Comparison of ENCODE assay signal across 8 mouse cellular contexts in the genomic region with DNA sequence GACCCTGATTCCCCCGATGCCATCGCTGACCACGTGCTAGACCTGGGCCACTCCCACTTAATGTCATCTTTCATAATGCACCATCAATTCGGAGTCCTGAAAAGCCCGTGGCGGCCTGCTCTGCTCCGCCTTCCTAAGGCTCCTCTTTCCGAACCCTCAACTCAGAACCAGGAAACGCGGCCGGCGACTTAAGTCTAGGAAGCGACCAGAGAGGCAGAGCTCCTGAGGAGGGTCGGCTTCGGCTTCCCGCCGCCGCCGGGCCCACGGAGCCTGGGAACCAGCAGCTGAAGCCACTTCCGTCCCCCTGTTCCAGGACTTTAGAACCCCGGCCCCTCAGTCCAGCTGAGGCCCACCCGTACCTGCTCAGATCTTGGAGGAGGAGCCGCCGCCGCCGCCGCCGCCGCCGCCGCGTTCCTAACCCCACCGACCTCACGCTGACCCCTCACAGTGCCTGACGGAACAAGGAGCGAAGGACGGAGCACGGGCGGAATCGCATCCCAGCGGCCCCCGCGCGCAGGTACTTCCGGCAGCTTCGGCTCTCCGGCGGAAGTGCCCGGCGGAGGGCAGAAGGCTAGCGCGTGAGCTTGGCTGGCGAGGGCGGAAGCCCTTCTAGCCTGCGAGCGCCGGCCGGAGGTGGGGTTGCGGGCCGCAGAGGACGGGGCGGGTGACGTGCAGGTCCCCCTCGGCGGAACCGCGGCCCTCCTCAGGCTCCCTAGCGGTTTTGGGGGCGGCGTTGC. TPM values are rescaled to one million over a fixed set of nuclear protein-coding genes. Genes with fewer than 3 reads are reported as not detected.
DNase-seq lines count a peak whose midpoint lies in the region; ATAC-seq and TF ChIP-seq lines count a peak whose summit lies in the region.

TSS of gene Zgpat (plus strand) at position 69 of the 737 bp plus-strand sequence.
TSS of gene Arfrp1 (minus strand) at position 545 of the 737 bp plus-strand sequence.

- H3K27me3 ChIP-seq in forebrain, embryonic 10.5 days (ENCODE audit: poor library complexity, severe bottlenecking) = no peaks in the 10 kb centered on the region
- no peaks in the 10 kb centered on the region for H3K27me3 ChIP-seq in heart, embryonic 15.5 days
- H3K27me3 ChIP-seq in liver, embryonic 14.5 days (ENCODE audit: control insufficient read depth, insufficient read depth, low read length) = no peaks in the 10 kb centered on the region
- H3K27me3 ChIP-seq in neural tube, embryonic 11.5 days (ENCODE audit: control insufficient read depth, insufficient read depth, low read length) = no peaks in the 10 kb centered on the region
- no peaks in the 10 kb centered on the region for H3K27me3 ChIP-seq in stomach, postnatal 0 days (ENCODE audit: control insufficient read depth, insufficient read depth, low read length)

- H3K4me2 ChIP-seq in heart, embryonic 15.5 days = peak within 1 kb of the TSS; percentile 88
- peak within 1 kb of the TSS; percentile 78 for H3K4me2 ChIP-seq in liver, embryonic 14.5 days (ENCODE audit: low read depth)
- peak within 1 kb of the TSS; percentile 96 for H3K4me2 ChIP-seq in neural tube, embryonic 11.5 days (ENCODE audit: low read depth)
- H3K4me2 ChIP-seq in stomach, postnatal 0 days (replicated peaks; ENCODE audit: low read depth) = peak within 1 kb of the TSS; percentile 97

- TF ChIP-seq EP300 in liver, embryonic 14.5 days (IDR thresholded peaks at IDR 0.05; ENCODE audit: low read depth) = no peak
- TF ChIP-seq EP300 in stomach, postnatal 0 days (optimal IDR thresholded peaks at IDR 0.05) = no peak

- 0 out of 2 replicates have a peak, but pooled peaks cover 4% of the 10 kb centered on the region for H3K9me3 ChIP-seq in forebrain, embryonic 10.5 days
- no peaks in the 10 kb centered on the region for H3K9me3 ChIP-seq in heart, embryonic 15.5 days (replicated peaks)
- H3K9me3 ChIP-seq in liver, embryonic 14.5 days (ENCODE audit: control insufficient read depth, low read length) = no peaks in the 10 kb centered on the region
- no peaks in the 10 kb centered on the region for H3K9me3 ChIP-seq in neural tube, embryonic 11.5 days (ENCODE audit: control insufficient read depth, low read length)
- H3K9me3 ChIP-seq in stomach, postnatal 0 days (ENCODE audit: control insufficient read depth, low read length) = no peaks in the 10 kb centered on the region

- H3K4me1 ChIP-seq in forebrain, embryonic 10.5 days = peaks cover 46% of the 10 kb centered on the region
- H3K4me1 ChIP-seq in heart, embryonic 15.5 days (replicated peaks) = peaks cover 30% of the 10 kb centered on the region
- peaks cover 8 to 22% of the 10 kb centered on the region in 2 experiments for H3K4me1 ChIP-seq in liver, embryonic 14.5 days (replicated peaks; ENCODE audit: control insufficient read depth in 2 of 2, insufficient read depth in 2 of 2, low read length in 1 of 2)
- H3K4me1 ChIP-seq in neural tube, embryonic 11.5 days (ENCODE audit: control insufficient read depth, insufficient read depth, low read length) = peaks cover 20% of the 10 kb centered on the region
- peaks cover 5% of the 10 kb centered on the region for H3K4me1 ChIP-seq in stomach, postnatal 0 days (replicated peaks; ENCODE audit: control insufficient read depth, insufficient read depth)

- WGBS in forebrain, embryonic 10.5 days = under 1% methylated on average over 71 of the region's 71 CpGs
- under 1% methylated on average over 71 of the region's 71 CpGs for WGBS in heart, embryonic 15.5 days
- WGBS in liver, embryonic 14.5 days (ENCODE audit: insufficient replicate concordance) = under 1% methylated on average over 71 of the region's 71 CpGs
- under 1% methylated on average over 62 of the region's 71 CpGs for WGBS in neural tube, embryonic 11.5 days
- WGBS in stomach, postnatal 0 days = 0% methylated on average over 63 of the region's 71 CpGs

- TF ChIP-seq CTCF in liver, embryonic 14.5 days (IDR thresholded peaks at IDR 0.05; ENCODE audit: low read depth) = peak; percentile 24
- TF ChIP-seq CTCF in stomach, postnatal 0 days (IDR thresholded peaks at IDR 0.05; ENCODE audit: low read depth) = peak; percentile 10; the same call in 1 of the 2 replicates

- DNase-seq in c-Kit-negative CD71-positive TER-119-positive erythroid progenitor cells, embryonic 14.5 days (ENCODE audit: low read depth, low spot score) = peak; percentile 68
- peak; percentile 91 for DNase-seq in forebrain, embryonic 10.5 days (ENCODE audit: extremely low spot score, low spot score)
- peak; percentile 90 to 96 for DNase-seq in kidney, postnatal 25 days
- DNase-seq in liver, embryonic 14.5 days (ENCODE audit: low read depth in 3 of 3, low spot score in 3 of 3) = peak; percentile 73 to 78 (median 75)
- DNase-seq in neural tube, embryonic 11.5 days (ENCODE audit: low spot score) = peak; percentile 92
- peak; percentile 93 for DNase-seq in stomach, postnatal 0 days (ENCODE audit: low spot score)

- H3K9ac ChIP-seq in heart, embryonic 15.5 days = peak within 1 kb of the TSS; percentile 75
- peak within 1 kb of the TSS; percentile 92 for H3K9ac ChIP-seq in liver, embryonic 14.5 days (replicated peaks)
- peak within 1 kb of the TSS; percentile 93 for H3K9ac ChIP-seq in neural tube, embryonic 11.5 days (ENCODE audit: low read length)
- H3K9ac ChIP-seq in stomach, postnatal 0 days (ENCODE audit: low read length) = peak within 1 kb of the TSS; percentile 91

- H3K36me3 ChIP-seq in forebrain, embryonic 10.5 days (replicated peaks) = peaks cover 65% of the 10 kb centered on the region
- H3K36me3 ChIP-seq in heart, embryonic 15.5 days = peaks cover 24% of the 10 kb centered on the region
- peaks cover 10% of the 10 kb centered on the region for H3K36me3 ChIP-seq in liver, embryonic 14.5 days (replicated peaks; ENCODE audit: control insufficient read depth, insufficient read depth, low read depth)
- peaks cover 16% of the 10 kb centered on the region for H3K36me3 ChIP-seq in neural tube, embryonic 11.5 days (ENCODE audit: control insufficient read depth, insufficient read depth, low read length)
- peaks cover 7% of the 10 kb centered on the region; the same call in 1 of the 2 replicates for H3K36me3 ChIP-seq in stomach, postnatal 0 days (ENCODE audit: control insufficient read depth, insufficient read depth, low read length)

- H3K4me3 ChIP-seq in forebrain, embryonic 10.5 days = peak within 1 kb of the TSS; percentile 92
- peak within 1 kb of the TSS; percentile 86 for H3K4me3 ChIP-seq in heart, embryonic 15.5 days
- peak within 1 kb of the TSS; percentile 87 to 97 for H3K4me3 ChIP-seq in liver, embryonic 14.5 days (ENCODE audit: insufficient read depth in 1 of 2, low read depth in 2 of 2, low read length in 2 of 2)
- peak within 1 kb of the TSS; percentile 87 for H3K4me3 ChIP-seq in neural tube, embryonic 11.5 days (ENCODE audit: low read depth, low read length)
- peak within 1 kb of the TSS; percentile 71 for H3K4me3 ChIP-seq in stomach, postnatal 0 days (ENCODE audit: low read depth, low read length)

- H3K27ac ChIP-seq in forebrain, embryonic 10.5 days = peak within 1 kb of the TSS; percentile 95
- peak within 1 kb of the TSS; percentile 87 for H3K27ac ChIP-seq in heart, embryonic 15.5 days
- peak within 1 kb of the TSS; percentile 80 for H3K27ac ChIP-seq in liver, embryonic 14.5 days
- H3K27ac ChIP-seq in neural tube, embryonic 11.5 days (ENCODE audit: low read depth, low read length) = peak within 1 kb of the TSS; percentile 87
- peak within 1 kb of the TSS; percentile 94 for H3K27ac ChIP-seq in stomach, postnatal 0 days (replicated peaks)

- ATAC-seq in CD4-positive, CD25-positive, alpha-beta regulatory T cell, adult 4 months = peak; percentile 85
- peak; percentile 89 for ATAC-seq in heart, embryonic 15.5 days (replicated peaks; ENCODE audit: insufficient number of reproducible peaks, insufficient read depth, low FRiP score, low read depth)
- ATAC-seq in liver, embryonic 14.5 days (ENCODE audit: insufficient read depth) = peak; percentile 89
- ATAC-seq in neural tube, embryonic 11.5 days (ENCODE audit: insufficient read depth, low FRiP score, low TSS enrichment) = peak; percentile 87
- ATAC-seq in stomach, postnatal 0 days (ENCODE audit: low FRiP score, low TSS enrichment) = peak; percentile 92

RNA-seq across cellular contexts. Expression of gene Zgpat, which starts in this region (rescaled TPM):
- polyA plus RNA-seq in CD4-positive, CD25-positive, alpha-beta regulatory T cell, adult 4 months (2017; shearing (Covaris generic)) = 10 to 100 TPM; 16.4 to 23.4 TPM
- 43.7 and 47.4 TPM in 2 replicates for polyA plus RNA-seq in forebrain, embryonic 10.5 days (2016; fragmentation: Nextera tagmentation; extraction: Ambion mirVana)
- 24.1 and 32.2 TPM in 2 replicates for polyA plus RNA-seq in heart, embryonic 15.5 days (2015; fragmentation: Nextera tagmentation; extraction: Ambion mirVana)
- 7.7 and 8.8 TPM in 2 replicates for polyA plus RNA-seq in liver, embryonic 14.5 days (2012; rRNA removed)
- polyA plus RNA-seq in liver, embryonic 14.5 days (2014; fragmentation: Nextera tagmentation; extraction: Ambion mirVana) = 8.4 and 10.5 TPM in 2 replicates
- 44.5 and 46.4 TPM in 2 replicates for polyA plus RNA-seq in neural tube, embryonic 11.5 days (2014; fragmentation: Nextera tagmentation; extraction: Ambion mirVana)
- 15.5 and 18.2 TPM in 2 replicates for polyA plus RNA-seq in stomach, postnatal 0 days (2015; fragmentation: Nextera tagmentation; extraction: Ambion mirVana)

RNA-seq across cellular contexts. Expression of gene Arfrp1, which starts in this region (rescaled TPM):
- polyA plus RNA-seq in CD4-positive, CD25-positive, alpha-beta regulatory T cell, adult 4 months (2017; shearing (Covaris generic)) = 10 to 100 TPM; 67.6 to 76.2 TPM
- 80.0 and 84.5 TPM in 2 replicates for polyA plus RNA-seq in forebrain, embryonic 10.5 days (2016; fragmentation: Nextera tagmentation; extraction: Ambion mirVana)
- 53.2 and 59.4 TPM in 2 replicates for polyA plus RNA-seq in heart, embryonic 15.5 days (2015; fragmentation: Nextera tagmentation; extraction: Ambion mirVana)
- 13.3 and 21.1 TPM in 2 replicates for polyA plus RNA-seq in liver, embryonic 14.5 days (2012; rRNA removed)
- polyA plus RNA-seq in liver, embryonic 14.5 days (2014; fragmentation: Nextera tagmentation; extraction: Ambion mirVana) = 14.8 and 16.9 TPM in 2 replicates
- 63.3 and 69.8 TPM in 2 replicates for polyA plus RNA-seq in neural tube, embryonic 11.5 days (2014; fragmentation: Nextera tagmentation; extraction: Ambion mirVana)
- 30.1 and 33.7 TPM in 2 replicates for polyA plus RNA-seq in stomach, postnatal 0 days (2015; fragmentation: Nextera tagmentation; extraction: Ambion mirVana)

Comparison
In these comparisons a context has a peak if more than half of its experiments do, and no peak if none do; other contexts are left out.
1. Peak in every context shown above with its lines: DNase-seq, ATAC-seq, H3K4me3 ChIP-seq and H3K27ac ChIP-seq.